Mouse (Mus musculus) MEL (cell line): ENCODE results near the gene Gm30191.

ENCODE experiments used
- CHD2 ChIP-seq: IDR thresholded peaks from 2 replicates; pipeline ENCODE4 v1.6.1; 2011; ENCODE audit warnings: low read length, improper control_type of control experiment
- POLR2A ChIP-seq, 2 experiments: IDR thresholded peaks; 2 replicates each; pipeline ENCODE4 v1.6.1; 2011 to 2012; ENCODE audit warnings: low read length in 2 of 2, mild to moderate bottlenecking in 2 of 2, control low read depth in 1 of 2, improper control_type of control experiment in 1 of 2, low read depth in 1 of 2, moderate library complexity in 1 of 2; ENCODE audit not compliant: control insufficient read depth in 1 of 2, insufficient read depth in 1 of 2, poor library complexity in 1 of 2

GRCm38 (mm10) chr4:134245148-134245843 lies 1.4 kb upstream of the Gm30191 start, which contains the start of gene Zfp593:
- TF ChIP-seq CHD2: peak; percentile 34; the same call in 1 of the 2 replicates
- peak; percentile 57 to 85; a peak in 3 of 4 replicates for TF ChIP-seq POLR2A (IDR thresholded peaks at IDR 0.05; ENCODE audit: control insufficient read depth in 1 of 2, insufficient read depth in 1 of 2, low read depth in 1 of 2, low read length in 2 of 2, poor library complexity in 1 of 2)
